Mouse (Mus musculus) frontal cortex, adult 2 months (tissue): ENCODE measurements around the gene Dhfr. TPM values are rescaled to one million over a fixed set of nuclear protein-coding genes. Genes with fewer than 3 reads are reported as not detected.
"Not testable (repeated sequence)": the region's sequence is repeated elsewhere in the genome, so short reads cannot be mapped to it uniquely, and the experiment has no call there.

Source experiments
- DNase-seq, 2 experiments: peaks; one replicate each; pipeline ENCODE4 v3.0.0; 2022; ENCODE audit warnings: low spot score in 1 of 2; ENCODE audit errors: extremely low spot score in 1 of 2
- polyA plus RNA-seq: library from polyadenylated mRNA; depleted of rRNA; stranded (reverse); fragments of >200 nt; gene quantifications from 2 replicates; pipeline ENCODE4 v1.2.3, GENCODE M21; 2012; rRNA removed

Dhfr gene
- polyA plus RNA-seq, 1 experiment, result 2.3 TPM

- DNase-seq, result not testable (repeated sequence)
Measured at GRCm38 (mm10) chr13:92371466-92371865, 16.9 kb downstream of the Dhfr start.

- DNase-seq, result no peak
Measured at GRCm38 (mm10) chr13:92387367-92387766, 32.8 kb downstream of the Dhfr start.

DNA sequence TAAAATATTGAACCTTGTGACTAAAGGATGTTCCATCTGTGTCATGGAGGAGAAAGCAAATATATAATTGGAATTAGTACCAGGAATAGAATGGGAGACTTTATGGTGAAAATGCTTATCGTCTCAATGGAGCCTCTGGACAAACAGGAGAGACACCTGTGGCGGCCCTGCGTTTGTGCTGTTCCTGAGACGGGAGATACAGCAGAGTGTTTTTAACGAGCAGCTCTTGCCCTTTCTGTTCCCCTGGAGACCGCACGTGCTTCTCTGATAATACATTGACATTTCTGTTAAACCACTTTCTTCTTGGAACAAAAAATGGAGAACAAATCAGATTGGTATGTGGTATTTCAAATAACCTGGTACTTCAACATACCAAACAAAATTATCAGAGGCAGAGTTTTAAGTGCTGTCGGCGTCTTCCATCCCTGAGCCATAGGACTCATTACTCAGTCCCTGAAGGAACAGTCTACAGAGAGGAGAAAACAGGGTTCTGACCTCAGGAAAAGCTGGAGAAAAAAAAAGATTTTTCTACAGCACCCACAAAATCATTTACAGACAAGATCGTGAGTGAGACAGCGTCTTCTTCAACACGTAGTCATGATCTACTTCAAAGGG lies 38.6 kb downstream of the Dhfr start:
- no peak for DNase-seq

DNA sequence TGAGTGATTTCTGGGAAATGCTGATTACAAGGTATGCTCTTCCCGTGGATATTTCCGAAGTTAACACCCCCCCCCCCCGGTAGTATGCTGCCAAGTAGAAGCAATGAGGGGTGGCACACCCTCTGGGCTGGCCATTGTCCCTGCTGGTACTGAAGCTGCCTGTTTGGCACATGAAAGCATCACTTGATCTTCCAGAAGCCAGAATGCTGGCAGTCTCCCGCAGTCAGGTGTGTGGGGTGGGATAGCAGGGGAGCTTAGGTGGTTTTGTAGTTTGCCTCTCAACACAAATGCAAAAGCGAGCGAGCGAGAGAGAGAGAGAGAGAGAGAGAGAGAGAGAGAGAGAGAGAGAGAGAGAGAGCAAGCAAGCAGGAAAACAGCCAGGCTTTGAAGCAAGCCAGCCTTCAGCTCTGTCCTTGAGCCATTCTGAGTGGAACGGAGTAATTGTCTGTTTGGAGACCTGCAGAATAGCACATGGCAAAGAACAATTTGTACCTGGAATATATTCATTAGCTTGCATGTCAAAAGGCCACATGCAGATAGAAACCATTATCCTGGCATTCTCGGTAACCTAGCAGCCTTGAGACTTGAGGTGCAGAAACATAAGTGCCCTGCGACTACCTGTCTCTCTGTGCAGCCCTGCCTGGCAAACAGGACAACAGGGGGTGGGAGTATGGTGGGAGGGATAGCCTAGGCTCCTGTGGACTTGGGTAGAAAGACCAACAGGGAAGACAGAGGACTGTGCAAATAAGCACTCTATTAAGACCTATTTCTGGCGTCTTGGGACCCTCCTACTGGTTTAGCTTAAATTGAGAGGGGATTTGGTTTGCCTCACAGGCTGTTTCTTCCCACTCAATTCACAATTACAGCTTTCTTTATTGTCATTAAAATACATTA lies 44.2 kb downstream of the Dhfr start:
- no peak for DNase-seq

- DNase-seq, result no peak
Measured at GRCm38 (mm10) chr13:92402063-92402462, 47.5 kb downstream of the Dhfr start.

DNA sequence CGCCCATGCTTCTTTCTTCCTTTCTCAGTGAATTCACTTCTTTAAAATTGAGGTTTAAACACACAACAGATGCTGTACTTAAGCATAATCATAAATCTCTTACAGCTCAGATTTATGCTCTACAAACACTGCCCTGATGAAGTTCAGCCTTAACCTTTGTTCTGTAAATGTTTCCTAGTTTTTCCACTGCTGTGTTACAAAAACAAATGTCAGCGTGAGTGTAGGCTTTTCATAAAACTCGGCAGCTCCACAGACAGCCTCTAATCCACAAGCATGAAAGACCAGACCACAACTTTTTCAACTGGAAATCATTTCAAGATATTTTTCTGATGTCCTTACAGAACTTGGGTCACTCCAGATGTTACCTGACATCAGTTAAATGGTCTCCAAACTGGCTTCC lies 49.0 kb downstream of the Dhfr start:
- DNase-seq, result no peak

- DNase-seq, result no peak
Measured at GRCm38 (mm10) chr13:92410486-92410885, 56.0 kb downstream of the Dhfr start.

DNA sequence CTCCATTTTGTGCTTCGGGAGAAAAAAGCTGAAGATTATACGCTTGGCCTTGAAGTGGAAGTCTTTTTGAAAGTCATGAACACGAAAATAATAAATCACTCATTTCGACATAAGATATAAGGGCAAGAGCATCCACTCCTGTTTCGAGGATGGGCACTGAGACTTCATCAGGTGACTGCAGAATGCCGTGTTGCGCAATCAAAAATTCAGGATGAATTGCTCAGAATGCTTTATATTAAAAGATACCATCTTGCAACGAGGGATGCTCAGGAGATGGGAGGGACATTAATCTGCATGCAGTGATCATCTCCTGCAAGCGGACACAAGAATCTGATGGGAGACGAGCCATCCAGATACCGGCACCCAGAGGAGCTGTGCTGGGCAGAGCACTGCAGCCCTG lies 65.1 kb downstream of the Dhfr start:
- no peak for DNase-seq

- peak in 1 of 2 experiments; percentile 54 for DNase-seq
Measured at GRCm38 (mm10) chr13:92423711-92424110, 69.2 kb downstream of the Dhfr start.

DNA sequence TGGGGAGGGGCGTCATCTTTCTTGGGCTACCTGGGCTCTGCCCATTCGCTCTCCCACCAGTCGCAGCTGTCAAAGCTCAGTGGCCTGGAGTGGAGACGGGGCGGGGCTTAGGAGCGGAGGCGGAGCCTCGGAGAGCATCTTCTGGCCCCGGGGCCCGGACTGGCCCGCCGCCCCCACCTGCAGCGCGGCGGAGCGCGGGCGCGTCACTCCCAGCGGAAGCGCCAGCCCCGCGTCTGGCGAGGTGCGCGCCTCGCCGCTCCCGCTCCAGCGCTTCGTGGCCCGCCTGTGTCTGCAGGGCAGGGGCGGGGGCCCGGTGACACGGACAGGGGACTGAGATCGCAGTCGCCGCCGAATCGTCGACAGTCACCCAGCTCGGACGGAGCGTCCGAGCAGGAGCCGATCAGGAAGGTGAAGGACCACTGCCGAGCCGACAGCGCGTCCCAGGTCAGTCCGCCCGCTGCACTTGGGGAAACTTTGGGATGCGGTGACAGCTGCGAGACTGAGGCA lies 71.3 kb downstream of the Dhfr start, which contains the start of gene Ankrd34b:
Ankrd34b (plus strand) TSS at position 139 of the 507 bp plus-strand sequence.
- DNase-seq, result peak; percentile 41 to 63

GRCm38 (mm10) chr13:92426294-92427051 lies 71.9 kb downstream of the Dhfr start:
- peak in 1 of 2 experiments; percentile 13 for DNase-seq

DNA sequence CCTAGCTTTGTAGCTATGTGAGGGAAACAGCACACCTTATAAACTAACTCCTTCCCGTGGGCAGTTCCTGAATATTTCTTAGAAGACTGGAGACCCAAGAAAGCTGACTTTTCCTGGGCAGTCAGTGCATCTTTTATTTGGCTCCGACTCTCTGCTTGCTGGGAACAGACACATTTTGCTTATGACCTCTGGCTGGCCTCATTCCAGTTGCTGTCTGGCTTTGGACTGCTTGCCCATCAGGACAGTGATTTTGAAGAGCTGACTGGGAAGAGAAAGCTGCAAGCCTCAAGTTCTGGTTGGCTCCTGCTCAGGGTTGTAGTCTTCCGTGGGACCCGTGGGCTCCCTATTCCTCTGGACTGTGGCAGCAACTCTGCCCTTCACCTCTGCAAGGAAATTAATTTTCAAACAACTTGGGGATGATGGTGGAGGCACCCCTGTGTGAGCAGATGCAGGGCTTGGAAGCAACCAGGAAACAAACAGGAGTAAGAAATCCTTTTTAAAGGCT lies 72.9 kb downstream of the Dhfr start:
- DNase-seq, result no peak

Other genes with a start within 250 kb of the Dhfr start
- gene Rasgrf2, start 223.1 kb upstream of the Dhfr start, polyA plus RNA-seq, result 73.7 and 83.8 TPM in 2 replicates
- not detected in 2 replicates for gene Gm20379, start 48.7 kb upstream of the Dhfr start, polyA plus RNA-seq
- gene Msh3, start 277 bp downstream of the Dhfr start, polyA plus RNA-seq, result 21.2 and 25.4 TPM in 2 replicates
- 7.9 and 8.6 TPM in 2 replicates for gene Ankrd34b, start 71.2 kb downstream of the Dhfr start, polyA plus RNA-seq
- 9.7 and 12.1 TPM in 2 replicates for gene Fam151b, start 129.3 kb downstream of the Dhfr start, polyA plus RNA-seq
- gene Zfyve16, start 176.1 kb downstream of the Dhfr start, polyA plus RNA-seq, result 13.0 and 14.4 TPM in 2 replicates
- gene Spz1, start 221.4 kb downstream of the Dhfr start, polyA plus RNA-seq, result not detected in 2 replicates